Mouse (Mus musculus) ES-E14 (cell line): ENCODE measurements around the gene Slc7a6os. TPM values are rescaled to one million over a fixed set of nuclear protein-coding genes. Genes with fewer than 3 reads are reported as not detected.
A peak's percentile ranks its signal among the peaks of the same experiment; 100 is the strongest.

ENCODE experiments used
- DNase-seq: peaks from one replicate; pipeline ENCODE4 v3.0.0-alpha.2; 2013; ENCODE audit warnings: low read depth, low spot score
- H3K27ac ChIP-seq: 2 replicates; pipeline ENCODE4 v1.5.1; 2012; ENCODE audit warnings: low read depth, mild to moderate bottlenecking, low read length, moderate library complexity, mixed read lengths; ENCODE audit not compliant: poor library complexity, insufficient read depth, severe bottlenecking
- H3K36me3 ChIP-seq: 2 replicates; pipeline ENCODE4 v1.6.1; 2012; ENCODE audit warnings: mild to moderate bottlenecking, low read length, moderate library complexity, mixed read lengths; ENCODE audit not compliant: control insufficient read depth, poor library complexity, insufficient read depth, severe bottlenecking
- H3K4me1 ChIP-seq, 2 experiments: fragments of 150-350 bp in 1 of 2; sonication (generic) in 1 of 2; 2 replicates each; pipeline ENCODE4 v1.6.1; 2012; ENCODE audit warnings: low read length in 2 of 2, mild to moderate bottlenecking in 1 of 2, mixed read lengths in 1 of 2; ENCODE audit not compliant: control insufficient read depth in 2 of 2, insufficient read depth in 2 of 2, poor library complexity in 1 of 2
- H3K4me3 ChIP-seq, 2 experiments: fragments of 150-350 bp in 1 of 2; sonication (generic) in 1 of 2; 2 replicates each; pipeline ENCODE4 v1.5.1; 2012; ENCODE audit warnings: low read length in 2 of 2, low read depth in 1 of 2, mild to moderate bottlenecking in 1 of 2, mixed read lengths in 1 of 2; ENCODE audit not compliant: insufficient read depth in 1 of 2, poor library complexity in 1 of 2, severe bottlenecking in 1 of 2
- H3K9ac ChIP-seq: 2 replicates; pipeline ENCODE4 v1.6.1; 2012; ENCODE audit warnings: low read depth, mild to moderate bottlenecking, low read length, mixed read lengths; ENCODE audit not compliant: poor library complexity, insufficient read depth, severe bottlenecking
- H3K9me3 ChIP-seq: fragments of 150-350 bp; sonication (generic); 2 replicates; pipeline ENCODE4 v1.6.1; 2012; ENCODE audit warnings: low read depth, mild to moderate bottlenecking, low read length; ENCODE audit not compliant: control insufficient read depth, insufficient read depth
- CHD2 ChIP-seq: IDR thresholded peaks from 2 replicates; pipeline ENCODE4 v1.6.1; 2014; ENCODE audit warnings: mild to moderate bottlenecking, low read depth, low read length, inconsistent platforms
- HCFC1 ChIP-seq: IDR thresholded peaks from 2 replicates; pipeline ENCODE4 v1.6.1; 2012; ENCODE audit warnings: low read length, inconsistent platforms, borderline replicate concordance; ENCODE audit not compliant: insufficient read depth
- MAFK ChIP-seq: IDR thresholded peaks from 2 replicates; pipeline ENCODE4 v1.6.1; 2014; ENCODE audit warnings: mild to moderate bottlenecking, low read depth, low read length, inconsistent platforms; ENCODE audit not compliant: insufficient read depth
- ZC3H11A ChIP-seq: IDR thresholded peaks from 2 replicates; pipeline ENCODE4 v1.6.1; 2012; ENCODE audit warnings: low read depth, mild to moderate bottlenecking, inconsistent platforms, low read length, borderline replicate concordance
- ZNF384 ChIP-seq: IDR thresholded peaks from 2 replicates; pipeline ENCODE4 v1.6.1; 2012; ENCODE audit warnings: low read depth, low read length, inconsistent platforms
- in situ Hi-C, 2 experiments: fragments of 600-800 bp; cut with MboI; formaldehyde crosslinking; loops; one replicate each; pipeline ENCODE4 v1.15.1; 2025; ENCODE audit warnings: low sequenced_read_pairs in 2 of 2, inconsistent platforms in 1 of 2; ENCODE audit not compliant: unreplicated experiment in 2 of 2
- total RNA-seq: library from RNA; depleted of rRNA; stranded (reverse); fragments of 300-350 nt; gene quantifications from 2 replicates; pipeline ENCODE4 v1.2.3, GENCODE M21; 2012

Slc7a6os gene
- total RNA-seq, 1 experiment, result 69.1 TPM

DNA sequence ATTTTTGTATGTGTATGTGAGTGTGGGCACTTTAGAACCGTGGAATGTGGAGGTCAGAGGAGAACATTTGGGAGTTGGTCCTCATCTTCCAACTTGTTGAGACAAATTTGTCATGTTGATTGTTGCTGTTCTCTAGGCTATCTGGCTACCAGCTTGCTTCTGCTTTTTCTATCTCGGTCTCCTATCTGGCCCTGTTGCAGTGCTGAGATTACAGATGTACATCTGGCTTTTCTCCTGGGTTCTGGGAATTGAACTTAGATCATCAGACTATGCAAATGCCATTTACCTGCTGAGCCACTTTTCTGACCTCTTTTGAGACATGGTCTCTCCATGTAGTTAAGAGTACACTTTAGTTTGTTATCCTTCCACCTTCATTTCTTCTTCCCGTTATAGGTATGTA lies 37.2 kb downstream of the Slc7a6os start:
- Histone ChIP-seq H3K4me1 (peaks cover 0 to 3% of the 10 kb centered on the region in 2 experiments; a peak in 1 of 4 replicates), H3K9ac (no peak overlapping the region), H3K9me3 (no peaks in the 10 kb centered on the region), H3K36me3 (no peaks in the 10 kb centered on the region), H3K4me3 (no peak overlapping the region), H3K27ac (no peak overlapping the region)
- in situ Hi-C loops, result no loop called here
- TF ChIP-seq ZNF384 (no peak), HCFC1 (no peak), CHD2 (no peak), ZC3H11A (no peak), MAFK (no peak)
- no peak for DNase-seq

DNA sequence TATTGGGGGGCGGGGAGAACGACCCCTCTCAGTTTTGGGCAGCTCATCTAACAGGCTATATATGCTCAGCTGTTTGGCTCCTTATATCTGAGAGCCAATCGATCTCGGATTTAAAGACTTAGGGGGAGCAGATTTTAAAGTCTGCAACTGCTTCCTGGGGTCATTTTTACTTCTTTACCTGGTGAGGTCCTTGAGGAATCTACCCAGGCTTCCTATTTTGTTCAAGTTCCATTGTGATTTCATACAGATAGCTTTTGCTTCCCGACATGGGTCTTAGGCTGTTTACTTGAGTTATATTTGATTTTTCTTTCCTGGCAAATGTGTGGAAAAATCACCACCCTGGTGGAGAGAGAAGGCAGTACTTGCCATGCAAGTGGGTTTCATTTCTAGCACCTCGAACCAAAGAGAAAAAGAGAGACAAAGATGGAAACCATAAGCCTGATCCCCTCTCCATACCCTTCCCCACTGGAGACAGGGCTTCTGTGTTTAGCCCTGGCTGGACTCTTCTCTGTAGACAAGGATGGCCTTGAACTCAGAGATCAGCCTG lies 40.7 kb downstream of the Slc7a6os start:
- no peaks in the 10 kb centered on the region for H3K9me3 ChIP-seq
- in situ Hi-C loops, result no loop called here
- H3K36me3 ChIP-seq, result no peaks in the 10 kb centered on the region
- H3K4me3 ChIP-seq, result peak overlapping the region; percentile 85 to 89
- no peak overlapping the region for H3K27ac ChIP-seq
- TF ChIP-seq ZC3H11A, result no peak
- no peak for TF ChIP-seq ZNF384
- no peak for TF ChIP-seq HCFC1
- TF ChIP-seq MAFK, result no peak
- no peak for TF ChIP-seq CHD2
- peaks cover 0 to 3% of the 10 kb centered on the region in 2 experiments; a peak in 1 of 4 replicates for H3K4me1 ChIP-seq
- H3K9ac ChIP-seq, result peak overlapping the region; percentile 51; the same call in 1 of the 2 replicates
- no peak for DNase-seq

DNA sequence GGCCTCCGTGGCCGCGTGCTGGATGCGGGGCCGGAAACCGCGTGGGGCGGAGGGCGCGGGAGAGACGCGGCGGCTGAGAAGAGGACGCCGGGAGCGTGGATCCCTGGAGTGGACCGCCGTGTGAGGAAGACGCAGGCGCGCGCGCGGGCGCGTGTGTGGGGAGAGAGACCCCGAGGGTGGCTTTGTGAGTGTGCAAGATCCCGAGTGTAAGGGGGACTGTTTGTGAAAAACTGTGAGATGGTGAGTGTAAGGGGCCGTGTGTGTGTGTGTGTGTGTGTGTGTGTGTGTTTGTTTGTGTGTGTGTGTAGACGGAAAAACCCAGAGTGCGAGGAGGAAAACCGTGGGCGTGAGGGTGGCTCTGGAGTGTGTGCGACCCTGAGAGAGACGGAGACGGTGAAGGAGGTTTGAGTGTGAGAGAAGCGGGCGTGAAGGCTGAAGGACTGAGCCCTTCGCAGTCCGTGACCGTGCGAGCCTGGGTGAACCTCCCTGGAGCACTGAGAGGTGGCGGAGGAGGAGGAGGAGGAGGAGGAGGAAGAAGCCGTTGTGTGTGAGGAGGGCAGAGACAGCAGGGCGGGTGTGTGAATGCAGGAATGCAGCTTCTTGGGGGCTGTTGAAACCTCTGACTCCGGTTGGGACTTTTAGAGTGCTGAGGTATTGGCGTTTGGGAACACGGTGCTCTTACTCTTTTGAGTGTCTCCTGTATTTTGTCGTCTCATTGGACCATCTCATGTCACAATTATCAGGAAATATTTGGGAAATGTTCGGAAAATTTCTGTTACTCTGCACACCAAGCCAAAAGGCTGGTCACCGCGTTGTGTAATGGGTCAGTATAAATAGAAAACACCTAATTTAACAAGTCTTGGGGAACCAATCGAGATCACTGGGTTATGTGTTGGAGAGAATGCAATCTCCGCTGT lies 41.5 kb downstream of the Slc7a6os start:
- Histone ChIP-seq H3K4me3 (peak overlapping the region; percentile 85 to 89), H3K36me3 (peaks cover 2% of the 10 kb centered on the region; the same call in 1 of the 2 replicates), H3K9me3 (no peaks in the 10 kb centered on the region), H3K4me1 (peaks cover 0 to 3% of the 10 kb centered on the region in 2 experiments; a peak in 1 of 4 replicates), H3K9ac (peak overlapping the region; percentile 88), H3K27ac (0 out of 2 replicates have a peak overlapping the region, but pooled peaks have one; percentile 26)
- DNase-seq, result peak; percentile 15
- in situ Hi-C loops, result no loop called here
- TF ChIP-seq ZC3H11A (no peak), CHD2 (no peak), HCFC1 (no peak), MAFK (no peak), ZNF384 (no peak)

- TF ChIP-seq ZC3H11A (no peak), ZNF384 (no peak), HCFC1 (no peak)
- H3K27ac ChIP-seq, result 0 out of 2 replicates have a peak within 1 kb of the TSS, but pooled peaks have one; percentile 26
- in situ Hi-C loops, result no loop called here
- peak within 1 kb of the TSS; percentile 88 for H3K9ac ChIP-seq
- peak within 1 kb of the TSS; percentile 85 to 89 for H3K4me3 ChIP-seq
- peaks cover 9% of the 10 kb centered on the region for H3K36me3 ChIP-seq
- DNase-seq, result peak; percentile 40
- peaks cover 0 to 3% of the 10 kb centered on the region in 2 experiments; a peak in 1 of 4 replicates for H3K4me1 ChIP-seq
- no peaks in the 10 kb centered on the region for H3K9me3 ChIP-seq
Measured at GRCm38 (mm10) chr8:106168356-106169016, 42.2 kb downstream of the Slc7a6os start, which contains the start of gene Slc7a6. Gene Slc7a6, plus strand, starts transcription at chr8:106168857.
